Mouse (Mus musculus) intestine, embryonic 14.5 days (tissue): ENCODE data around the gene Engase. TPM values are rescaled to one million over a fixed set of nuclear protein-coding genes. Genes with fewer than 3 reads are reported as not detected.

ENCODE experiments used
- ATAC-seq: fragments of 200-750 bp; cut with Nextera tagmentation; replicated peaks from 2 replicates; pipeline ENCODE4 v1.8.0; 2017; ENCODE audit warnings: low read depth, moderate number of reproducible peaks, moderate TSS enrichment, moderate library complexity; ENCODE audit not compliant: low FRiP score, low TSS enrichment
- DNase-seq: peaks from one replicate; pipeline ENCODE4 v3.0.0-alpha.2; 2018; ENCODE audit warnings: low spot score
- H3K27ac ChIP-seq: fragments of 300-500 bp; sonication (generic); 2 replicates; pipeline ENCODE4 v1.5.1; 2014; ENCODE audit warnings: low read depth, mild to moderate bottlenecking, control low read depth
- H3K27me3 ChIP-seq: fragments of 300-500 bp; sonication (generic); replicated peaks from 2 replicates; pipeline ENCODE4 v1.6.1; 2014; ENCODE audit warnings: low read length, control low read depth; ENCODE audit not compliant: control insufficient read depth, insufficient read depth
- H3K36me3 ChIP-seq: fragments of 300-500 bp; sonication (generic); 2 replicates; pipeline ENCODE4 v1.6.1; 2014; ENCODE audit warnings: low read length, control low read depth; ENCODE audit not compliant: control insufficient read depth, insufficient read depth
- H3K4me1 ChIP-seq: fragments of 300-500 bp; sonication (generic); replicated peaks from 2 replicates; pipeline ENCODE4 v1.6.1; 2014; ENCODE audit warnings: low read length, control low read depth, mixed read lengths; ENCODE audit not compliant: control insufficient read depth, insufficient read depth
- H3K4me2 ChIP-seq: fragments of 300-500 bp; sonication (generic); 2 replicates; pipeline ENCODE4 v1.6.1; 2014; ENCODE audit warnings: low read length
- H3K4me3 ChIP-seq: fragments of 300-500 bp; sonication (generic); 2 replicates; pipeline ENCODE4 v1.5.1; 2014; ENCODE audit warnings: low read depth, low read length, control low read depth, mixed read lengths
- H3K9ac ChIP-seq: fragments of 300-500 bp; sonication (generic); 2 replicates; pipeline ENCODE4 v1.6.1; 2014; ENCODE audit warnings: mild to moderate bottlenecking, low read length
- H3K9me3 ChIP-seq: fragments of 300-500 bp; sonication (generic); 2 replicates; pipeline ENCODE4 v1.6.1; 2016; ENCODE audit warnings: low read length, control low read depth; ENCODE audit not compliant: control insufficient read depth
- WGBS: fragments of 180-500 bp; shearing (Covaris S2); extraction: QIAGEN DNeasy Blood & Tissue Kit; methylation state at CpG from one replicate; pipeline ENCODE4 v1.1.7; 2014; 5-methylcytosine and 5-hydroxymethylcytosine counted together
- polyA plus RNA-seq: library from polyadenylated mRNA; unstranded; fragments of >200 nt; fragmentation: Nextera tagmentation; extraction: Ambion mirVana; gene quantifications from 2 replicates; pipeline ENCODE4 v1.2.1, GENCODE M21; 2014

Gene Engase
- polyA plus RNA-seq, 1 experiment from 2014 or later: 11.9 TPM

GRCm38 (mm10) chr11:118503418-118504179, 27.0 kb downstream of the Engase start:
- ATAC-seq (no peak), DNase-seq (no peak)
- no peak overlapping the region for H3K9ac ChIP-seq
- WGBS: 18% methylated on average over 32 of the region's 34 CpGs
- no peaks in the 10 kb centered on the region for H3K9me3 ChIP-seq
- no peak overlapping the region for H3K4me3 ChIP-seq
- peaks cover 22% of the 10 kb centered on the region for H3K27me3 ChIP-seq
- peak overlapping the region; percentile 18; the same call in 1 of the 2 replicates for H3K4me2 ChIP-seq
- H3K36me3 ChIP-seq: no peaks in the 10 kb centered on the region
- no peak overlapping the region for H3K27ac ChIP-seq
- peaks cover 5% of the 10 kb centered on the region; the same call in 1 of the 2 replicates for H3K4me1 ChIP-seq

GRCm38 (mm10) chr11:118504180-118504454, 27.5 kb downstream of the Engase start:
- ATAC-seq: no peak
- 70% methylated on average over 5 of the region's 5 CpGs for WGBS
- H3K27ac ChIP-seq: no peak overlapping the region
- H3K27me3 ChIP-seq: peaks cover 22% of the 10 kb centered on the region
- no peaks in the 10 kb centered on the region for H3K9me3 ChIP-seq
- H3K4me3 ChIP-seq: no peak overlapping the region
- H3K4me1 ChIP-seq: peaks cover 5% of the 10 kb centered on the region; the same call in 1 of the 2 replicates
- no peaks in the 10 kb centered on the region for H3K36me3 ChIP-seq
- H3K9ac ChIP-seq: no peak overlapping the region
- DNase-seq: no peak
- no peak overlapping the region for H3K4me2 ChIP-seq

- Histone ChIP-seq H3K27me3 (peaks cover 22% of the 10 kb centered on the region), H3K9me3 (no peaks in the 10 kb centered on the region), H3K4me3 (no peak overlapping the region), H3K4me1 (peaks cover 9% of the 10 kb centered on the region), H3K9ac (no peak overlapping the region), H3K36me3 (no peaks in the 10 kb centered on the region), H3K27ac (no peak overlapping the region), H3K4me2 (no peak overlapping the region)
- WGBS: 83% methylated on average over 6 of the region's 6 CpGs
- DNase-seq (no peak), ATAC-seq (no peak)
Observed at GRCm38 (mm10) chr11:118507095-118507494, 30.5 kb downstream of the Engase start.

- H3K27ac ChIP-seq: no peak overlapping the region
- H3K4me2 ChIP-seq: no peak overlapping the region
- peaks cover 16% of the 10 kb centered on the region for H3K4me1 ChIP-seq
- 34% methylated on average over 5 of the region's 5 CpGs for WGBS
- H3K9ac ChIP-seq: no peak overlapping the region
- no peak overlapping the region for H3K4me3 ChIP-seq
- H3K36me3 ChIP-seq: no peaks in the 10 kb centered on the region
- H3K9me3 ChIP-seq: no peaks in the 10 kb centered on the region
- H3K27me3 ChIP-seq: peaks cover 20% of the 10 kb centered on the region
- DNase-seq (peak; percentile 87), ATAC-seq (0 out of 2 replicates have a peak, but pooled peaks have one; percentile 45)
Observed at GRCm38 (mm10) chr11:118507904-118508303, 31.3 kb downstream of the Engase start.

GRCm38 (mm10) chr11:118508341-118508740, 31.7 kb downstream of the Engase start:
- Histone ChIP-seq H3K27me3 (peaks cover 16% of the 10 kb centered on the region), H3K36me3 (no peaks in the 10 kb centered on the region), H3K4me1 (peaks cover 12% of the 10 kb centered on the region), H3K4me3 (no peak overlapping the region), H3K4me2 (no peak overlapping the region), H3K27ac (no peak overlapping the region), H3K9ac (no peak overlapping the region), H3K9me3 (no peaks in the 10 kb centered on the region)
- DNase-seq (no peak), ATAC-seq (no peak)
- 74% methylated on average over 7 of the region's 7 CpGs for WGBS

GRCm38 (mm10) chr11:118511851-118512250, 35.2 kb downstream of the Engase start:
- Histone ChIP-seq H3K4me3 (no peak overlapping the region), H3K9me3 (no peaks in the 10 kb centered on the region), H3K36me3 (no peaks in the 10 kb centered on the region), H3K4me1 (peaks cover 11% of the 10 kb centered on the region), H3K9ac (no peak overlapping the region), H3K4me2 (0 out of 2 replicates have a peak overlapping the region, but pooled peaks have one; percentile 21), H3K27me3 (no peaks in the 10 kb centered on the region), H3K27ac (no peak overlapping the region)
- DNase-seq (no peak), ATAC-seq (no peak)
- WGBS: 45% methylated on average over 6 of the region's 6 CpGs

GRCm38 (mm10) chr11:118512257-118512910, 35.8 kb downstream of the Engase start:
- WGBS: 32% methylated on average over 15 of the region's 15 CpGs
- ATAC-seq (peak; percentile 40; the same call in 1 of the 2 replicates), DNase-seq (no peak)
- Histone ChIP-seq H3K27me3 (no peaks in the 10 kb centered on the region), H3K36me3 (no peaks in the 10 kb centered on the region), H3K9ac (no peak overlapping the region), H3K4me3 (no peak overlapping the region), H3K9me3 (no peaks in the 10 kb centered on the region), H3K27ac (no peak overlapping the region), H3K4me2 (peak overlapping the region; percentile 21; the same call in 1 of the 2 replicates), H3K4me1 (peaks cover 11% of the 10 kb centered on the region)

GRCm38 (mm10) chr11:118517924-118518323, 41.3 kb downstream of the Engase start:
- ATAC-seq: no peak
- H3K27ac ChIP-seq: no peak overlapping the region
- WGBS: 83% methylated on average over 7 of the region's 7 CpGs
- H3K4me2 ChIP-seq: no peak overlapping the region
- no peak overlapping the region for H3K4me3 ChIP-seq
- no peaks in the 10 kb centered on the region for H3K36me3 ChIP-seq
- no peaks in the 10 kb centered on the region for H3K27me3 ChIP-seq
- no peak for DNase-seq
- H3K9me3 ChIP-seq: no peaks in the 10 kb centered on the region
- no peak overlapping the region for H3K9ac ChIP-seq
- H3K4me1 ChIP-seq: no peaks in the 10 kb centered on the region
